Mouse (Mus musculus) forebrain, embryonic 11.5 days (tissue): ENCODE measurements around the gene Caml. TPM values are rescaled to one million over a fixed set of nuclear protein-coding genes. Genes with fewer than 3 reads are reported as not detected.
"Not testable (repeated sequence)": the region's sequence is repeated elsewhere in the genome, so short reads cannot be mapped to it uniquely, and the experiment has no call there.

Source experiments
- ATAC-seq: fragments of 200-750 bp; cut with Nextera tagmentation; replicated peaks from 2 replicates; pipeline ENCODE4 v1.8.0; 2017; ENCODE audit warnings: moderate TSS enrichment; ENCODE audit not compliant: low FRiP score
- DNase-seq: peaks from one replicate; pipeline ENCODE4 v3.0.0-alpha.2; 2017; ENCODE audit warnings: low spot score
- H3K27ac ChIP-seq: fragments of 300-500 bp; sonication (generic); 2 replicates; pipeline ENCODE4 v1.5.1; 2014; ENCODE audit warnings: low read depth, low read length
- H3K27me3 ChIP-seq: fragments of 300-500 bp; sonication (generic); 2 replicates; pipeline ENCODE4 v1.6.1; 2014; ENCODE audit warnings: mild to moderate bottlenecking, low read length, mixed read lengths; ENCODE audit not compliant: control insufficient read depth, insufficient read depth
- H3K36me3 ChIP-seq: fragments of 300-500 bp; sonication (generic); 2 replicates; pipeline ENCODE4 v1.6.1; 2014; ENCODE audit warnings: mild to moderate bottlenecking, low read length, moderate library complexity, mixed read lengths; ENCODE audit not compliant: control insufficient read depth, insufficient read depth
- H3K4me1 ChIP-seq: fragments of 300-500 bp; sonication (generic); replicated peaks from 2 replicates; pipeline ENCODE4 v1.6.1; 2014; ENCODE audit warnings: low read length, mixed read lengths; ENCODE audit not compliant: control insufficient read depth, insufficient read depth
- H3K4me2 ChIP-seq: fragments of 300-500 bp; sonication (generic); 2 replicates; pipeline ENCODE4 v1.6.1; 2014; ENCODE audit warnings: low read depth, mild to moderate bottlenecking, low read length, moderate library complexity, mixed read lengths; ENCODE audit not compliant: severe bottlenecking
- H3K4me3 ChIP-seq: fragments of 300-500 bp; sonication (generic); 2 replicates; pipeline ENCODE4 v1.5.1; 2014; ENCODE audit warnings: low read depth, low read length
- H3K9ac ChIP-seq: fragments of 300-500 bp; sonication (generic); 2 replicates; pipeline ENCODE4 v1.6.1; 2014; ENCODE audit warnings: low read length
- H3K9me3 ChIP-seq: fragments of 300-500 bp; sonication (generic); 2 replicates; pipeline ENCODE4 v1.6.1; 2016; ENCODE audit warnings: low read length, mixed read lengths; ENCODE audit not compliant: control insufficient read depth
- WGBS: fragments of 180-500 bp; shearing (Covaris S2); extraction: QIAGEN DNeasy Blood & Tissue Kit; methylation state at CpG from one replicate; pipeline ENCODE4 v1.1.7; 2014; 5-methylcytosine and 5-hydroxymethylcytosine counted together
- polyA plus RNA-seq: library from polyadenylated mRNA; unstranded; fragments of >200 nt; fragmentation: Nextera tagmentation; extraction: Ambion mirVana; gene quantifications from 2 replicates; pipeline ENCODE4 v1.2.1, GENCODE M21; 2014

Caml gene
- polyA plus RNA-seq, 1 experiment from 2014 or later: 69.7 TPM

GRCm38 (mm10) chr13:55636185-55636983 is 13.6 kb downstream of the Caml start:
- no peaks in the 10 kb centered on the region for H3K9me3 ChIP-seq
- H3K27me3 ChIP-seq: no peaks in the 10 kb centered on the region
- no peak for DNase-seq
- no peak overlapping the region for H3K27ac ChIP-seq
- H3K36me3 ChIP-seq: peaks cover 5% of the 10 kb centered on the region; the same call in 1 of the 2 replicates
- no peak overlapping the region for H3K4me2 ChIP-seq
- no peak for ATAC-seq
- H3K4me1 ChIP-seq: peaks cover 4% of the 10 kb centered on the region; the same call in 1 of the 2 replicates
- 91% methylated on average over 14 of the region's 14 CpGs for WGBS
- no peak overlapping the region for H3K4me3 ChIP-seq
- H3K9ac ChIP-seq: no peak overlapping the region

GRCm38 (mm10) chr13:55640480-55640879 is 17.7 kb downstream of the Caml start:
- not testable (repeated sequence) for ATAC-seq, H3K4me2 ChIP-seq, H3K36me3 ChIP-seq, H3K9me3 ChIP-seq, H3K9ac ChIP-seq, H3K4me1 ChIP-seq, H3K27ac ChIP-seq, H3K27me3 ChIP-seq, H3K4me3 ChIP-seq
- DNase-seq: peak; percentile 89
- WGBS: 62% methylated on average over 8 of the region's 8 CpGs

- Histone ChIP-seq H3K4me2 (no peak overlapping the region), H3K9ac (no peak overlapping the region), H3K4me1 (no peaks in the 10 kb centered on the region), H3K27me3 (no peaks in the 10 kb centered on the region), H3K9me3 (no peaks in the 10 kb centered on the region), H3K4me3 (no peak overlapping the region), H3K27ac (no peak overlapping the region), H3K36me3 (peaks cover 18% of the 10 kb centered on the region; the same call in 1 of the 2 replicates)
- no peak for DNase-seq
- WGBS: 96% methylated on average over 2 of the region's 2 CpGs
- ATAC-seq: no peak
Observed at GRCm38 (mm10) chr13:55644525-55644924, 21.7 kb downstream of the Caml start.

GRCm38 (mm10) chr13:55650098-55650497 is 27.3 kb downstream of the Caml start:
- no peak overlapping the region for H3K9ac ChIP-seq
- WGBS: 90% methylated on average over 12 of the region's 12 CpGs
- no peak for DNase-seq
- no peaks in the 10 kb centered on the region for H3K4me1 ChIP-seq
- no peaks in the 10 kb centered on the region for H3K9me3 ChIP-seq
- H3K36me3 ChIP-seq: peaks cover 29% of the 10 kb centered on the region; the same call in 1 of the 2 replicates
- ATAC-seq: no peak
- no peak overlapping the region for H3K4me2 ChIP-seq
- no peak overlapping the region for H3K4me3 ChIP-seq
- no peak overlapping the region for H3K27ac ChIP-seq
- H3K27me3 ChIP-seq: no peaks in the 10 kb centered on the region

- no peaks in the 10 kb centered on the region for H3K9me3 ChIP-seq
- WGBS: 95% methylated on average over 6 of the region's 6 CpGs
- no peak for ATAC-seq
- H3K9ac ChIP-seq: no peak overlapping the region
- H3K4me2 ChIP-seq: no peak overlapping the region
- H3K27ac ChIP-seq: no peak overlapping the region
- peaks cover 30% of the 10 kb centered on the region; the same call in 1 of the 2 replicates for H3K36me3 ChIP-seq
- H3K4me3 ChIP-seq: no peak overlapping the region
- H3K4me1 ChIP-seq: no peaks in the 10 kb centered on the region
- H3K27me3 ChIP-seq: no peaks in the 10 kb centered on the region
- DNase-seq: no peak
Observed at GRCm38 (mm10) chr13:55650980-55651379, 28.2 kb downstream of the Caml start.

- 83% methylated on average over 6 of the region's 6 CpGs for WGBS
- no peak overlapping the region for H3K9ac ChIP-seq
- H3K27ac ChIP-seq: no peak overlapping the region
- H3K4me3 ChIP-seq: no peak overlapping the region
- H3K4me1 ChIP-seq: no peaks in the 10 kb centered on the region
- DNase-seq (peak; percentile 61), ATAC-seq (no peak)
- H3K36me3 ChIP-seq: peaks cover 26% of the 10 kb centered on the region
- H3K27me3 ChIP-seq: no peaks in the 10 kb centered on the region
- no peak overlapping the region for H3K4me2 ChIP-seq
- H3K9me3 ChIP-seq: no peaks in the 10 kb centered on the region
Observed at GRCm38 (mm10) chr13:55668550-55668949, 45.7 kb downstream of the Caml start.

- H3K27me3 ChIP-seq: no peaks in the 10 kb centered on the region
- DNase-seq: no peak
- WGBS: 95% methylated on average over 6 of the region's 6 CpGs
- no peak for ATAC-seq
- no peaks in the 10 kb centered on the region for H3K9me3 ChIP-seq
- H3K27ac ChIP-seq: no peak overlapping the region
- no peaks in the 10 kb centered on the region for H3K4me1 ChIP-seq
- H3K9ac ChIP-seq: no peak overlapping the region
- H3K4me3 ChIP-seq: no peak overlapping the region
- H3K36me3 ChIP-seq: peaks cover 21% of the 10 kb centered on the region
- no peak overlapping the region for H3K4me2 ChIP-seq
Observed at GRCm38 (mm10) chr13:55672711-55673110, 49.9 kb downstream of the Caml start.

GRCm38 (mm10) chr13:55677364-55677763 is 54.6 kb downstream of the Caml start:
- Histone ChIP-seq H3K4me2 (no peak overlapping the region), H3K27me3 (no peaks in the 10 kb centered on the region), H3K4me1 (no peaks in the 10 kb centered on the region), H3K9me3 (no peaks in the 10 kb centered on the region), H3K4me3 (no peak overlapping the region), H3K27ac (no peak overlapping the region), H3K9ac (no peak overlapping the region), H3K36me3 (peaks cover 8% of the 10 kb centered on the region; the same call in 1 of the 2 replicates)
- DNase-seq (peak; percentile 21), ATAC-seq (no peak)
- WGBS: 90% methylated on average over 8 of the region's 8 CpGs
